Mouse (Mus musculus) CH12.LX (cell line): ENCODE results near the gene Slc48a1.

Experiments used
- CHD2 ChIP-seq: IDR thresholded peaks from 2 replicates; pipeline ENCODE4 v1.6.1; 2011; ENCODE audit warnings: low read length, improper control_type of control experiment
- CTCF ChIP-seq, 2 experiments: IDR thresholded peaks in 1 of 2; conservative IDR thresholded peaks in 1 of 2; 2 replicates each; pipeline ENCODE4 v1.5.1; 2011 to 2012; ENCODE audit warnings: low read depth in 2 of 2, low read length in 2 of 2, improper control_type of control experiment in 1 of 2, inconsistent platforms in 1 of 2, mild to moderate bottlenecking in 1 of 2, moderate library complexity in 1 of 2
- EP300 ChIP-seq: IDR thresholded peaks from 2 replicates; pipeline ENCODE4 v1.6.1; 2011; ENCODE audit warnings: low read length, improper control_type of control experiment
- ETS1 ChIP-seq: conservative IDR thresholded peaks from 2 replicates; pipeline ENCODE4 v1.6.1; 2012; ENCODE audit warnings: low read depth, mild to moderate bottlenecking, inconsistent platforms, low read length, improper control_type of control experiment, moderate library complexity
- GABPA ChIP-seq: IDR thresholded peaks from 2 replicates; pipeline ENCODE4 v1.6.1; 2012; ENCODE audit warnings: low read depth, low read length, improper control_type of control experiment, inconsistent platforms; ENCODE audit not compliant: insufficient replicate concordance
- MAFK ChIP-seq: IDR thresholded peaks from 2 replicates; pipeline ENCODE4 v1.6.1; 2011; ENCODE audit warnings: low read length, improper control_type of control experiment; ENCODE audit not compliant: insufficient replicate concordance
- NRF1 ChIP-seq: IDR thresholded peaks from 2 replicates; pipeline ENCODE4 v1.6.1; 2014; ENCODE audit warnings: low read depth, mild to moderate bottlenecking, inconsistent platforms, low read length, improper control_type of control experiment, moderate library complexity
- POLR2A ChIP-seq: IDR thresholded peaks from 2 replicates; pipeline ENCODE4 v1.6.1; 2011; ENCODE audit warnings: low read depth, mild to moderate bottlenecking, improper control_type of control experiment, low read length
- POLR2AphosphoS2 ChIP-seq: IDR thresholded peaks from 2 replicates; pipeline ENCODE4 v1.6.1; 2011; ENCODE audit warnings: low read depth, low read length, improper control_type of control experiment
- RAD21 ChIP-seq: IDR thresholded peaks from 2 replicates; pipeline ENCODE4 v1.6.1; 2011; ENCODE audit warnings: low read depth, mild to moderate bottlenecking, low read length, improper control_type of control experiment, moderate library complexity
- RCOR1 ChIP-seq: conservative IDR thresholded peaks from 2 replicates; pipeline ENCODE4 v1.6.1; 2012; ENCODE audit warnings: low read depth, mild to moderate bottlenecking, inconsistent platforms, low read length, improper control_type of control experiment
- ZC3H11A ChIP-seq: IDR thresholded peaks from 2 replicates; pipeline ENCODE4 v1.6.1; 2012; ENCODE audit warnings: low read depth, mild to moderate bottlenecking, inconsistent platforms, low read length, improper control_type of control experiment
- ZMIZ1 ChIP-seq: IDR thresholded peaks from 2 replicates; pipeline ENCODE4 v1.6.1; 2012; ENCODE audit warnings: low read depth, mild to moderate bottlenecking, inconsistent platforms, low read length, improper control_type of control experiment
- ZNF384 ChIP-seq: IDR thresholded peaks from 2 replicates; pipeline ENCODE4 v1.6.1; 2012; ENCODE audit warnings: low read depth, low read length, improper control_type of control experiment, inconsistent platforms

DNA sequence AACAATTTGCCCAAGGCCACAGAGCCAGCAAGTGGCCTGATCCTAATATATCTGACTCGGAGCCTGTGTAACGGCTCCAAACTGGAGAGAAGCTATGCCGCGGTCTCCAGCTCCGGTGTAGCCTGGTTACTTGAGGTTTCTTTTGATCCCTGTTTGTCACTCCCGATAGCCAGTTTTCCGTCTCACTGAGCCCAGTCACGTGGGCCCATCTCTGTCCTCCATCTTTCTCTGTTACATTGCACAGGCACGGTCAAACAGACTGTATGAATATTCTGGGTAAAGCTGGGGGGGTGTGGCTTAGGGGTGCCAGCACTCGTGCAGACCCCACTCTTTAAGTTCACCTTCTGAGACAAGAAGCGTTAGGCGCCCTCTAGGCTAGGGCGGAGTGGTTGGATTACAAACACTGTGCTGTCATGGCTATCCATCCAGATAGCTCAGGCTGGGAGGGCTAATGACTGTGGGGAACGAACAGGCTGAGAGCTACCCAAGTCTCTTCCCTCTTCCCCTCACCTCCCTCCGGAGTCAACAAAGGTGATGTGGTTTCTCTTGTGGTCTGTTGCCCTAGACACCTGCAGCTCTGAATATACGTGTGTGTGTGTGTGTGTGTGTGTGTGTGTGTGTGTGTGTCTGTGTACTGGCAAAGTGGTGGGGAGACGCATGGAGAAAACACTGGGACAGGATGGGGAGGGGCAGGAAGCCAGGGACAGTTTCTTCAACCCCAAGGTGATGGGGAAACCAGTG, 58.0 kb downstream of the Slc48a1 start:
- 0 out of 2 replicates have a peak, but pooled peaks have one; percentile 42 for TF ChIP-seq RCOR1
- TF ChIP-seq ZNF384: no peak
- TF ChIP-seq CTCF (conservative IDR thresholded peaks at IDR 0.05 in 1 of 2, IDR thresholded peaks at IDR 0.05 in 1 of 2; ENCODE audit: low read depth in 2 of 2, low read length in 2 of 2): peak in 1 of 2 experiments; percentile 11; a peak in 1 of 4 replicates
- TF ChIP-seq ZMIZ1: no peak
- peak; percentile 56; the same call in 1 of the 2 replicates for TF ChIP-seq EP300
- TF ChIP-seq POLR2AphosphoS2: no peak
- no peak for TF ChIP-seq MAFK
- TF ChIP-seq POLR2A: no peak
- no peak for TF ChIP-seq ZC3H11A
- no peak for TF ChIP-seq NRF1
- TF ChIP-seq RAD21: no peak
- TF ChIP-seq CHD2: no peak
- peak; percentile 43; the same call in 1 of the 2 replicates for TF ChIP-seq ETS1
- no peak for TF ChIP-seq GABPA
